Mouse (Mus musculus): ENCODE data around the gene Gapvd1.

Gene Gapvd1

GRCm38 (mm10) chr2:34629758-34630157 is 125.3 kb downstream of the Gapvd1 start:
- Histone ChIP-seq H3K9me3 (ENCODE audit: low read length) (no peaks in the 10 kb centered on the region), H3K27me3 (ENCODE audit: insufficient read depth, low read length) (no peaks in the 10 kb centered on the region; the same call in 1 of the 2 replicates), H3K36me3 (ENCODE audit: insufficient read depth, low read length) (peaks cover 8% of the 10 kb centered on the region), H3K4me1 (replicated peaks; ENCODE audit: low read depth, low read length) (peaks cover 27% of the 10 kb centered on the region), H3K4me3 (replicated peaks; ENCODE audit: low read length) (no peak overlapping the region)
- TF ChIP-seq CTCF (conservative IDR thresholded peaks at IDR 0.05; ENCODE audit: low read length), result no peak
- TF ChIP-seq POU5F1 (IDR thresholded peaks at IDR 0.05; ENCODE audit: borderline replicate concordance, low read length), result no peak
- TF ChIP-seq NANOG (IDR thresholded peaks at IDR 0.05; ENCODE audit: borderline replicate concordance, low read length), result no peak

- H3K4me3 ChIP-seq (replicated peaks; ENCODE audit: low read length), result no peak overlapping the region
Measured at GRCm38 (mm10) chr2:34628903-34629540, 126.0 kb downstream of the Gapvd1 start.

GRCm38 (mm10) chr2:34627328-34628226 is 127.5 kb downstream of the Gapvd1 start:
- H3K4me3 ChIP-seq (replicated peaks; ENCODE audit: low read length), result no peak overlapping the region; the same call in 1 of the 2 replicates
- TF ChIP-seq NANOG (IDR thresholded peaks at IDR 0.05; ENCODE audit: borderline replicate concordance, low read length), result no peak
- H3K9me3 ChIP-seq (ENCODE audit: low read length), result no peaks in the 10 kb centered on the region
- no peaks in the 10 kb centered on the region; the same call in 1 of the 2 replicates for H3K27me3 ChIP-seq (ENCODE audit: insufficient read depth, low read length)
- peaks cover 27% of the 10 kb centered on the region for H3K36me3 ChIP-seq (ENCODE audit: insufficient read depth, low read length)
- peaks cover 22% of the 10 kb centered on the region for H3K4me1 ChIP-seq (replicated peaks; ENCODE audit: low read depth, low read length)

More at GRCm38 (mm10) chr2:34628903-34629540, 126.0 kb downstream of the Gapvd1 start:
- no peaks in the 10 kb centered on the region for H3K9me3 ChIP-seq (ENCODE audit: low read length)
- TF ChIP-seq NANOG (IDR thresholded peaks at IDR 0.05; ENCODE audit: borderline replicate concordance, low read length) (no peak), CTCF (conservative IDR thresholded peaks at IDR 0.05; ENCODE audit: low read length) (no peak), POU5F1 (IDR thresholded peaks at IDR 0.05; ENCODE audit: borderline replicate concordance, low read length) (no peak)
- H3K36me3 ChIP-seq (ENCODE audit: insufficient read depth, low read length), result peaks cover 14% of the 10 kb centered on the region
- H3K27me3 ChIP-seq (ENCODE audit: insufficient read depth, low read length), result no peaks in the 10 kb centered on the region; the same call in 1 of the 2 replicates
- peaks cover 22% of the 10 kb centered on the region for H3K4me1 ChIP-seq (replicated peaks; ENCODE audit: low read depth, low read length)

Data from E14TG2a.4 (cell line).